Mouse (Mus musculus): ENCODE measurements around the gene Scrn2. TPM values are rescaled to one million over a fixed set of nuclear protein-coding genes. Genes with fewer than 3 reads are reported as not detected.
A peak's percentile ranks its signal among the peaks of the same experiment; 100 is the strongest.

Gene Scrn2
- polyA plus RNA-seq, 1 experiment from 2014 or later, result 11.8 TPM

- peak overlapping the region; percentile 91 for H3K4me2 ChIP-seq
- 0 out of 2 replicates have a peak overlapping the region, but pooled peaks have one; percentile 84 for H3K9ac ChIP-seq
- H3K4me3 ChIP-seq (replicated peaks), result peak overlapping the region; percentile 78
- 33% methylated on average over 12 of the region's 12 CpGs for WGBS (ENCODE audit: insufficient replicate concordance)
- H3K36me3 ChIP-seq (replicated peaks), result 0 out of 2 replicates have a peak, but pooled peaks cover 15% of the 10 kb centered on the region
- H3K4me1 ChIP-seq (replicated peaks), result peaks cover 25% of the 10 kb centered on the region
- peak overlapping the region; percentile 58; the same call in 1 of the 2 replicates for H3K27ac ChIP-seq (replicated peaks)
- H3K27me3 ChIP-seq, result no peaks in the 10 kb centered on the region
- no peaks in the 10 kb centered on the region for H3K9me3 ChIP-seq (replicated peaks)
- no peak for ATAC-seq (ENCODE audit: insufficient read depth)
Observed at GRCm38 (mm10) chr11:97040301-97041021, 10.7 kb downstream of the Scrn2 start.

- H3K36me3 ChIP-seq (replicated peaks), result 0 out of 2 replicates have a peak, but pooled peaks cover 15% of the 10 kb centered on the region
- peak within 1 kb of the TSS; percentile 91 for H3K4me2 ChIP-seq
- no peaks in the 10 kb centered on the region for H3K9me3 ChIP-seq (replicated peaks)
- H3K27ac ChIP-seq (replicated peaks), result peak within 1 kb of the TSS; percentile 76
- H3K27me3 ChIP-seq, result no peaks in the 10 kb centered on the region
- WGBS (ENCODE audit: insufficient replicate concordance), result under 1% methylated on average over 48 of the region's 48 CpGs
- H3K4me3 ChIP-seq (replicated peaks), result peak within 1 kb of the TSS; percentile 78
- peak; percentile 89 for ATAC-seq (ENCODE audit: insufficient read depth)
- peaks cover 25% of the 10 kb centered on the region for H3K4me1 ChIP-seq (replicated peaks)
- H3K9ac ChIP-seq, result peak within 1 kb of the TSS; percentile 84
Observed at GRCm38 (mm10) chr11:97041022-97041899, 11.5 kb downstream of the Scrn2 start, which contains the start of the genes Lrrc46 and Mrpl10. Lrrc46 (minus strand) TSS chr11:97041407. Mrpl10 (plus strand) TSS chr11:97041560.

- Histone ChIP-seq H3K27ac (replicated peaks) (no peak overlapping the region), H3K9ac (no peak overlapping the region), H3K4me2 (no peak overlapping the region), H3K9me3 (replicated peaks) (no peaks in the 10 kb centered on the region), H3K4me3 (replicated peaks) (no peak overlapping the region), H3K4me1 (replicated peaks) (peaks cover 25% of the 10 kb centered on the region), H3K36me3 (replicated peaks) (peaks cover 34% of the 10 kb centered on the region), H3K27me3 (no peaks in the 10 kb centered on the region)
- ATAC-seq (ENCODE audit: insufficient read depth), result no peak
- WGBS (ENCODE audit: insufficient replicate concordance), result 72% methylated on average over 8 of the region's 8 CpGs
Observed at GRCm38 (mm10) chr11:97044902-97045301, 15.2 kb downstream of the Scrn2 start.

- no peak overlapping the region for H3K4me2 ChIP-seq
- H3K27ac ChIP-seq (replicated peaks), result no peak overlapping the region
- H3K9ac ChIP-seq, result no peak overlapping the region
- no peak overlapping the region for H3K4me3 ChIP-seq (replicated peaks)
- no peak for ATAC-seq (ENCODE audit: insufficient read depth)
- WGBS (ENCODE audit: insufficient replicate concordance), result 71% methylated on average over 7 of the region's 7 CpGs
- peaks cover 34% of the 10 kb centered on the region for H3K36me3 ChIP-seq (replicated peaks)
- peaks cover 26% of the 10 kb centered on the region for H3K4me1 ChIP-seq (replicated peaks)
- H3K9me3 ChIP-seq (replicated peaks), result no peaks in the 10 kb centered on the region
- no peaks in the 10 kb centered on the region for H3K27me3 ChIP-seq
Observed at GRCm38 (mm10) chr11:97045861-97046260, 16.1 kb downstream of the Scrn2 start.

- no peak for ATAC-seq (ENCODE audit: insufficient read depth)
- H3K4me1 ChIP-seq (replicated peaks), result peaks cover 29% of the 10 kb centered on the region
- H3K27me3 ChIP-seq, result no peaks in the 10 kb centered on the region
- H3K9me3 ChIP-seq (replicated peaks), result no peaks in the 10 kb centered on the region
- no peak overlapping the region for H3K4me2 ChIP-seq
- H3K27ac ChIP-seq (replicated peaks), result no peak overlapping the region
- WGBS (ENCODE audit: insufficient replicate concordance), result 72% methylated on average over 8 of the region's 8 CpGs
- H3K4me3 ChIP-seq (replicated peaks), result no peak overlapping the region
- no peak overlapping the region for H3K9ac ChIP-seq
- H3K36me3 ChIP-seq (replicated peaks), result peaks cover 34% of the 10 kb centered on the region
Observed at GRCm38 (mm10) chr11:97048090-97048650, 18.4 kb downstream of the Scrn2 start.

- Histone ChIP-seq H3K4me1 (replicated peaks) (peaks cover 28% of the 10 kb centered on the region), H3K9ac (no peak overlapping the region), H3K4me3 (replicated peaks) (no peak overlapping the region), H3K36me3 (replicated peaks) (peaks cover 37% of the 10 kb centered on the region), H3K27me3 (no peaks in the 10 kb centered on the region), H3K27ac (replicated peaks) (no peak overlapping the region), H3K9me3 (replicated peaks) (no peaks in the 10 kb centered on the region), H3K4me2 (no peak overlapping the region; the same call in 1 of the 2 replicates)
- WGBS (ENCODE audit: insufficient replicate concordance), result 68% methylated on average over 6 of the region's 6 CpGs
- no peak for ATAC-seq (ENCODE audit: insufficient read depth)
Observed at GRCm38 (mm10) chr11:97049492-97050085, 19.9 kb downstream of the Scrn2 start.

GRCm38 (mm10) chr11:97050216-97050943 lies 20.6 kb downstream of the Scrn2 start, which contains the start of gene Osbpl7:
Osbpl7 (plus strand) TSS chr11:97050628.
- Histone ChIP-seq H3K9me3 (replicated peaks) (no peaks in the 10 kb centered on the region), H3K4me1 (replicated peaks) (peaks cover 28% of the 10 kb centered on the region), H3K36me3 (replicated peaks) (peaks cover 39% of the 10 kb centered on the region), H3K4me2 (peak within 1 kb of the TSS; percentile 72), H3K27ac (replicated peaks) (peak within 1 kb of the TSS; percentile 54; the same call in 1 of the 2 replicates), H3K4me3 (replicated peaks) (peak within 1 kb of the TSS; percentile 66), H3K9ac (peak within 1 kb of the TSS; percentile 68), H3K27me3 (no peaks in the 10 kb centered on the region)
- 5% methylated on average over 18 of the region's 18 CpGs for WGBS (ENCODE audit: insufficient replicate concordance)
- ATAC-seq (ENCODE audit: insufficient read depth), result peak; percentile 56

- H3K36me3 ChIP-seq (replicated peaks), result peaks cover 46% of the 10 kb centered on the region
- 17% methylated on average over 13 of the region's 13 CpGs for WGBS (ENCODE audit: insufficient replicate concordance)
- H3K4me2 ChIP-seq, result peak overlapping the region; percentile 72
- H3K4me3 ChIP-seq (replicated peaks), result peak overlapping the region; percentile 66
- no peak for ATAC-seq (ENCODE audit: insufficient read depth)
- peaks cover 28% of the 10 kb centered on the region for H3K4me1 ChIP-seq (replicated peaks)
- H3K9ac ChIP-seq, result peak overlapping the region; percentile 68
- peak overlapping the region; percentile 54; the same call in 1 of the 2 replicates for H3K27ac ChIP-seq (replicated peaks)
- H3K9me3 ChIP-seq (replicated peaks), result no peaks in the 10 kb centered on the region
- H3K27me3 ChIP-seq, result no peaks in the 10 kb centered on the region
Observed at GRCm38 (mm10) chr11:97050944-97051586, 21.3 kb downstream of the Scrn2 start.

- Histone ChIP-seq H3K9me3 (replicated peaks) (no peaks in the 10 kb centered on the region), H3K27me3 (no peaks in the 10 kb centered on the region), H3K4me3 (replicated peaks) (peak overlapping the region; percentile 66), H3K4me1 (replicated peaks) (peaks cover 28% of the 10 kb centered on the region), H3K36me3 (replicated peaks) (peaks cover 45% of the 10 kb centered on the region), H3K9ac (0 out of 2 replicates have a peak overlapping the region, but pooled peaks have one; percentile 42), H3K27ac (replicated peaks) (no peak overlapping the region), H3K4me2 (peak overlapping the region; percentile 72)
- peak; percentile 65 for ATAC-seq (ENCODE audit: insufficient read depth)
- 16% methylated on average over 11 of the region's 11 CpGs for WGBS (ENCODE audit: insufficient replicate concordance)
Observed at GRCm38 (mm10) chr11:97052219-97052646, 22.5 kb downstream of the Scrn2 start.
